Mouse (Mus musculus) fat pad, adult 2 months (tissue): Measurements from ENCODE around the gene Heatr4.

Experiments used
- DNase-seq: peaks from one replicate; pipeline ENCODE4 v3.0.0-alpha.2; 2011; ENCODE audit warnings: low read depth, low spot score; ENCODE audit errors: extremely low read depth

Gene Heatr4

DNA sequence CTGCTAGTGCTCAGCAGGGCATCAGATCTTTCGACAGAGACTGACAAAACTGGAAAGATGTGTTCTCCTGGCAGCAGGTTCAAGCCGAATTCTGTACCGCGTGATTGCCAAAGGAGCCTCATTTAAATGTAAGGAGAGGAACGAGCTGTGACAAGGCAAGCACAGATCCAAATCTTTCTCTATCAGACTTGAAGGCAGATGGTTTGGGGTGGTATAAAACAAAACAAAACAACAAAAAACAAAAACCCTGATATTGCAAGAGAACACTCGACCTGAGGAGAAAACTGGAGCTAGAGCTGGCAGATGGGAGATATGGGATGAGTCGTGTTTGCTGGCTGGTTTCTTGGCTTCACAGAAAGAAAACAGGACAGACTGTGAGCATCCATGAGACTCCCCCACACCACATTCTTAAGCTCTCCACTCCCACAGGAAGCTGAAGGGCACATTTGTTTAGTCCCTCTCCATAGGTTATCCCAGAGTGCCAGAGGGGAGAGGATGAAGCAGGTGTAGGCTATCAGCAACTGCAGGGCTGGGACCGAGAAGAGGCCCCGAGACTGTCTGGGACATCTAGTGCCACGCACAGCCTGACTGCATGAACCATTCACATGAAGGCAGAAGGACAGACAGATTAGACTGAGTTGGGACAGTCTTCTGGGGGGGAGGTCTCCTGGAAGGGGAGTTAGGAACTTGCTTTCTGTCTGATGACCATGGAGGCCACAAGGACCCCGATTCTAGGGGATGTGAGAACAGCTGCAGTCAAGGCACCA, 13.9 kb upstream of the Heatr4 start:
- no peak for DNase-seq

DNA sequence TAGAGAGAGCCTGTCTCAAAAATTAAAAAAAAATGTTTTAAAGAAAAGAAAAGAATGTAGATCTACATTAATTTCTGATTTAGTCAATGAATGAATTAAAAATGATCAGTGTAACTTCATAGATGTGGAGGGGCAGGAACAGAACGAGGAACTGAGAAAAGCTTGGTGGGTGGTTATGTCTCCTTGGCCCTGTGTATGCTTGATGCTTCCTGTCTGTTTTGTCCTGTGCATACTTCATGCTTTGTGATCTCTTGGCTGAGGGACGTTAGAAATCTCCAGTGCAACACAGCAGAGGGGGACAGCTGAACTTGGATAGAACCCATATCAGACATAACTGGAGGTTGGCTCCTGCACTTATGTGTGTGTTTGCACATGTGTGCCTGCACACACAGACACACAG, 12.6 kb upstream of the Heatr4 start:
- DNase-seq = no peak

- DNase-seq = no peak
Observed at GRCm38 (mm10) chr12:83989378-83989777, 4.7 kb upstream of the Heatr4 start.

DNA sequence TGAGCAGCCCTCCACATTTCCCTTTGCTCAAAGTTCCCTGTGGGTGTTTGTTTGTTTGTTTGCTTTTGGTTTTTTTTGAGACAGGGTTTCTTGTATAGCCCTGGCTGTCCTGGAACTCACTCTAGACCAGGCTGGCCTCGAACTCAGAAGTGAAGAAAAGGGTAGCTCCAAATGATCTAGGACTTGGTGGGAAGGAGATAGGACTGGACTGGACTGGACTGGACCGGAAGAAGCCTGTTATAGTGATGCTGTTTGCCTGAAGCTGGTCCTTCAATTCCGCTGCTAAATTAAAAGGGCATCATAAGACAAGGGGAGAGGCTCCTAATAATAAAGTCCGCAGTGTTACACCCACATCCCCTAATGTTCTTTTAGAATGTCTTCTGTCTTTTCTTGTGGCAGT, 3.8 kb upstream of the Heatr4 start:
- no peak for DNase-seq

DNA sequence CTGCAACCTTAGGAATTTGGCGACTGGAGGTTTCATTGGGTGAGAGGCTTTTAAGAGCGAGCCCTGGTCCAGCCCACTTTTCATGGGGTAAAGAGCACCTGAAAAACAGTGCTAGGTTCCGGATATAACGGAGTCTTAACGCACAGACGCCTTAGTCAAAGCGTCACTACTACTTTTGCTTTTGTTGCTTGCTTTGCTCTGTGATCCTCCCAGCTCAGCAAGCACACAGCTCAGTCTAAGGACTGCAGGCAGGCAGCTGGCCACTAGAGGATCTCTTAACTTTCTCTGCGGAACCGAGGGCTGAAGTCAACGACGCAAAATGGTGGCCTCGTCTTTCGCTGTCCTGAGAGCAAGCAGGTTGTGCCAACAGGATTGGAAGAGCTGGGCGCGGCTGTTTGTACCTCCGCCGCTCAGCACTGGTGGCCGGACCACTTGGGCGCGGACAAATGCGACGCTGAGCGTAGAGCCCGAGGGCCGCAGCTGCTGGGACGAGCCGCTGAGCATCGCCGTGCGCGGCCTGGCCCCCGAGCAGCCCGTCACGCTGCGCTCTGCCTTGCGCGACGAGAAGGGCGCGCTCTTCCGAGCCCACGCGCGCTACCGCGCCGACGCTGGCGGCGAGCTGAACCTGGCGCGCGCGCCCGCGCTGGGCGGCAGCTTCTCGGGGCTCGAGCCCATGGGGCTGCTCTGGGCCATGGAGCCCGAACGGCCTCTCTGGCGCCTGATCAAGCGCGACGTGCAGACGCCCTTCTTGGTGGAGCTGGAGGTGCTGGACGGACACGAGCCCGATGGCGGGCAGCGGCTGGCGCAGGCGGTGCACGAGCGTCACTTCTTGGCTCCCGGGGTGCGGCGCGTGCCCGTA, 3.2 kb upstream of the Heatr4 start, which contains the start of gene Acot2:
Gene Acot2, plus strand, starts transcription at position 279 of the 859 bp plus-strand sequence.
- DNase-seq = no peak

DNA sequence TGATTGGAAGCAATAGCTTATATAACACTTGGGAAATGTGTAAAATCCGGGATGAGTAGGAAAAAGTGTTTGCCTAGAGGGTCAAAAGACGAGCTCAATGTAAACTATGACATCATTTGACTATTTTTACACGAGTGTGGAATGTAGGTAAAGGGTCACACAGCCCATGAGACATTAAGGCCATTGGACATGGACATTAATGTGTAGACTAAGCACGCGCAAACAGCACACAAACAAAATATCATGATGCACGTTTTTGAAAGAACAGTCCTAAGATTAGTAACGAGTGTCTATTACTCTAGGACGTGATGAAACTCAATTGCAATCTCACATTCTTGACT, 2.6 kb upstream of the Heatr4 start:
- DNase-seq = no peak

- no peak for DNase-seq
Observed at GRCm38 (mm10) chr12:83981615-83982014, 3.0 kb downstream of the Heatr4 start.

DNA sequence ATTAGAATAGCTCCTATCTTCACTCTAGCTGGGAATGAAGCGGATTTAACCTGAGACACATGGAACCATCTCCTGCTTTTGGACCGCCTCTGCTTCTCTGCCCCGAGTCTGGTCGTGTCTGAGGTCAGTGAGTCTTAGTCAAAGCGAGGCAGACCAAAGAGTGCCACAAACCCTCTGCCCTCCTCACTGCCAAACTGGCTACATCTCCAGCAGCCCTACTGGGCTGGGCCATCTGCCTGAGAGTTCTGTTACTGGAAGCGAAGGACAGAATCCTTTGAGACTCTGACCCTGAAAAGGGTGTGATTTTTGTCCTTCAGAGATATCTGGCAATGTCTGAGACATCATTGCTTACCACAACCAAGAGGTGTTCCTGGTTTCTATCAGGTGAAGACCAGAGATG, 5.8 kb downstream of the Heatr4 start:
- DNase-seq = no peak

GRCm38 (mm10) chr12:83972117-83972516, 12.5 kb downstream of the Heatr4 start:
- no peak for DNase-seq

GRCm38 (mm10) chr12:83965235-83965634, 19.4 kb downstream of the Heatr4 start:
- DNase-seq = no peak

GRCm38 (mm10) chr12:83958278-83958677, 26.4 kb downstream of the Heatr4 start:
- peak; percentile 65 for DNase-seq

GRCm38 (mm10) chr12:83951711-83952575, 32.7 kb downstream of the Heatr4 start:
- no peak for DNase-seq

DNA sequence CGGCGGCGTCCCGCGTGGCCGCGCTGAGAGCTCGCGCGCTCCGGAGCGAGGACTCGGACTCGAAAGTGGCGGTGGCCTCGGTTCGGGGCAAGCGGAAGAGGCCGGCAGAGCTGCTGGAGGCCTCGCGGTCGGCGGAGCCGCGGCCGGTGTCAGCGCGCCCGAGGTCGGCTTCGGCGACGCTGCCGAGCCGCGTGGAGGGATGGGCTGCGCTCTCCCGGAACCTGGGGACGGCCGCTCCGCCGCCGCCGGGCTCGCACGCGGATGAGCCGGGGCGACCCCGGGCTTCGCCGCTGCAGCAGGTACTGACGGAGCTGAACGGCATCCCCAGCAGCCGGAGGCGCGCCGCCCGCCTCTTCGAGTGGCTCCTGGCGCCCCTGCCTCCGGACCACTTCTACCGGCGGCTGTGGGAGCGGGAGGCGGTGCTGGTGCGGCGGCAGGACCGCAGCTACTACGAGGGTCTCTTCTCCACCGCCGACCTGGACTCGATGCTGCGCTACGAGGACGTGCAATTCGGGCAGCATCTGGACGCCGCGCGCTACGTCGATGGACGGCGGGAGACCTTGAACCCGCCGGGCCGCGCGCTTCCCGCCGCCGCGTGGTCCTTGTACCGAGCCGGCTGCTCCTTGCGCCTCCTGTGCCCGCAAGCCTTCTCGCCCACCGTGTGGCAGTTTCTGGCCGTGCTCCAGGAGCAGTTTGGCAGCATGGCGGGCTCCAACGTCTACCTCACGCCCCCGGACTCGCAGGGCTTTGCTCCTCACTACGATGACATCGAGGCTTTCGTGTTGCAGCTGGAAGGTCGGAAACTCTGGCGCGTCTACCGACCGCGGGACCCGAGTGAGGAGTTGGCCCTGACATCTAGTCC, 33.6 kb downstream of the Heatr4 start:
- no peak for DNase-seq

GRCm38 (mm10) chr12:83950493-83950839, 34.2 kb downstream of the Heatr4 start, which contains the start of gene Riox1:
Gene Riox1, plus strand, starts transcription at chr12:83950608.
- DNase-seq = no peak

DNA sequence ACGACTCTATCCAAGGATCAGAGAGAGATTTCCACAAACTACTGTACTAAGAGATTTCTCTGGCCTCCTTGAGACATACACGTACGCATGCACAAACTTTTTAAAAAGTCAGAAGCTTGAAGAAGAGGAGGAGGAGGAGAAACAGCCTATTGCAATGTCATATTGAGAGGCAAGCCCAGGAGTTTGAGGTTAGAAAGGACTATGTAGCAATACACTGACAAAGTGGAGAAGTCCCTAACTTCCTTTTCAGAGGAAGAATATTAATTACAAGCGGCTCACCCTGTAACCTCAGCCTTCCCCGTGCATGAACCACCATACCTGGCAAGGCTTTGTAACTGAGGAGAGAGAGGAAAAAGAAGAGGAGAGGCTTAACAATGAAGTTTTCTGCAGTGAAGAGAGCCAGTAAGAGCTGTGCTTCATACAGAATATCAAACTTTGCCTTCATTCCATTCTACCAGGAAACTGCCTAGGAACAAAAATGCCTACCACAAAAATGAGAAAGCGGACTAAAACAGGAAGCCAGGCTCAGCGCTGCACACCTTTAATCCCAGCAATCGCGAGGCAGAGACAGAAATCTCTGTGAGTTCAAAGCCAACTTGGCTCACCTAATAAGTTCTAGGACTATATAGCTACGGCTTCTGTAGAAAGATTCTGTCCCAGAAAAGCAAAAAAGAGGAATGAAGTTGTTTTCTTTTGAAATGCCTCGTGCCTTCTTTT, 34.7 kb downstream of the Heatr4 start:
- no peak for DNase-seq

- no peak for DNase-seq
Observed at GRCm38 (mm10) chr12:83949043-83949442, 35.6 kb downstream of the Heatr4 start.

DNA sequence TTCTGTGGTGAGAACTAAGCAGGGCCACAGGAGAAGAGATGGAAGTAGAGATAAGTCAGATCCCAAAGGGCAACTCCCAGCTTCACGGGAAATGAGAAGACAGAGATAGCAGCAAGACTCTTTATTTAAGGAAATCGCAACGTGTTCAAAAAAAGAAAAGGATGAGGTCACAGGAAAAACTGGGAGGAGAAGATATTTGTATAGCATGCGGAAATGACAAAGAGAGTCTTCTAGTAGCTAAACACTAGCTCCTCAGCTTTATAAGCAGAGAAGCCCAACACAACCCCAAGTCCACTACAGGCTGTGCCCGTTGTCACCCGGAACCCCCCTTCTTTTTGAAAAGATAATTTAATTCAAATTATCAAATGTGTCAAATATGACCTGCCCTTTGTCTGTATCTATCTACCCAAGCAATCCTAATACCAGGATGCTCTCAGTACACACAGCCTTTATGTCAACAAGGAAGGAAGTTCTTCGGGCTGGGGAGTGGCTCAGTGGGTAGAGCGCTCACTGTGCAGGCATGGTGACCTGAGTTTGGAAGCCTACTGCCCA, 37.3 kb downstream of the Heatr4 start:
- DNase-seq = no peak

GRCm38 (mm10) chr12:83941938-83942337, 42.7 kb downstream of the Heatr4 start:
- DNase-seq = no peak

DNA sequence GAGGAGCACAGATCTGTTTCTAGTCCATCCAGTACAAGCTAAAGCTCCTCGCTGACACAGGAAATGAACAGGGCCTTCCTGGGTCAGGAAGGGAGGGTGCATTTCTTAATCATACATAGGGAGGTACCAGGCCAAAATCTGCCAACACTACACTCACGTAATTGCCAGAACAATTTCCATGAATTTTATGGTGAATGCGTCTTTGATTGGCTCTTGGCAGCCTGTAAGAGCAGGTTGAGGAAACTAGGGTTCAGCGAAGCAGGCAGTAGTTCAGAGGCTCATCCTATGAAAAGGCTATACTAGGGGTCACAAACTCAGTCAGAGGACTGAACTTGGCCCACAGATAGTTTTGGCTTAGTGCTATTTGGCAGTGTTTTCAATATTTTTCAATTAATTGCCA, 44.6 kb downstream of the Heatr4 start:
- no peak for DNase-seq
